Mouse (Mus musculus) olfactory bulb, adult 2 months (tissue): ENCODE data around the gene Gm42372. TPM values are rescaled to one million over a fixed set of nuclear protein-coding genes. Genes with fewer than 3 reads are reported as not detected.

Experiments used
- H3K27ac ChIP-seq: fragments of 200-500 bp; 2 replicates; pipeline ENCODE4 v1.5.1; 2012; ENCODE audit warnings: low read depth, low read length; ENCODE audit not compliant: insufficient read depth
- H3K4me1 ChIP-seq: fragments of 200-500 bp; 2 replicates; pipeline ENCODE4 v1.6.1; 2012; ENCODE audit warnings: low read length; ENCODE audit not compliant: control insufficient read depth, insufficient read depth
- H3K4me3 ChIP-seq: fragments of 200-500 bp; 2 replicates; pipeline ENCODE4 v1.5.1; 2012; ENCODE audit warnings: mild to moderate bottlenecking, low read depth, low read length, moderate library complexity; ENCODE audit not compliant: insufficient read depth
- CTCF ChIP-seq: fragments of 200-500 bp; IDR thresholded peaks from 2 replicates; pipeline ENCODE4 v1.5.1; 2012; ENCODE audit warnings: low read depth, mild to moderate bottlenecking, low read length, moderate library complexity; ENCODE audit not compliant: insufficient read depth
- POLR2A ChIP-seq: fragments of 200-500 bp; IDR thresholded peaks from 2 replicates; pipeline ENCODE4 v1.6.1; 2012; ENCODE audit warnings: mild to moderate bottlenecking, low read depth, low read length, moderate library complexity; ENCODE audit not compliant: insufficient read depth
- WGBS: fragments of 180-500 bp; shearing (Covaris S2); methylation state at CpG from one replicate; pipeline ENCODE4 v1.1.7; 2018; 5-methylcytosine and 5-hydroxymethylcytosine counted together
- polyA plus RNA-seq: library from polyadenylated mRNA; stranded (reverse); fragments of >200 nt; gene quantifications from 2 replicates; pipeline ENCODE4 v1.2.4, GENCODE M21; 2012; ENCODE audit warnings: low replicate concordance; ENCODE audit not compliant: missing spikeins, insufficient read depth, insufficient read length

Gm42372 gene
- polyA plus RNA-seq, 1 experiment: not detected

GRCm38 (mm10) chr7:17011909-17012590 lies 29.2 kb downstream of the Gm42372 start:
- H3K4me1 ChIP-seq: peaks cover 13% of the 10 kb centered on the region
- no peak overlapping the region for H3K4me3 ChIP-seq
- TF ChIP-seq POLR2A (no peak), CTCF (no peak)
- WGBS: 91% methylated on average over 7 of the region's 7 CpGs
- H3K27ac ChIP-seq: no peak overlapping the region

- TF ChIP-seq POLR2A: no peak
- no peak for TF ChIP-seq CTCF
- WGBS: 79% methylated on average over 6 of the region's 6 CpGs
- peaks cover 20% of the 10 kb centered on the region for H3K4me1 ChIP-seq
- no peak overlapping the region for H3K4me3 ChIP-seq
- H3K27ac ChIP-seq: no peak overlapping the region
These were observed 32.5 kb downstream of the Gm42372 start for GRCm38 (mm10) chr7:17015381-17015780.

- WGBS: 8% methylated on average over 1 of the region's 1 CpGs
- H3K27ac ChIP-seq: peak overlapping the region; percentile 87
- no peak overlapping the region for H3K4me3 ChIP-seq
- TF ChIP-seq CTCF: no peak; the same call in 1 of the 2 replicates
- TF ChIP-seq POLR2A: 0 out of 2 replicates have a peak, but pooled peaks have one; percentile 13
- peaks cover 25% of the 10 kb centered on the region for H3K4me1 ChIP-seq
These were observed 34.1 kb downstream of the Gm42372 start for GRCm38 (mm10) chr7:17017036-17017435.

- TF ChIP-seq POLR2A: no peak
- TF ChIP-seq CTCF: no peak
- Histone ChIP-seq H3K27ac (peak overlapping the region; percentile 87), H3K4me3 (no peak overlapping the region), H3K4me1 (peaks cover 34% of the 10 kb centered on the region)
- 57% methylated on average over 2 of the region's 2 CpGs for WGBS
These were observed 35.0 kb downstream of the Gm42372 start for GRCm38 (mm10) chr7:17017921-17018320.

- Histone ChIP-seq H3K27ac (no peak overlapping the region), H3K4me3 (no peak overlapping the region), H3K4me1 (peaks cover 47% of the 10 kb centered on the region)
- TF ChIP-seq POLR2A (no peak), CTCF (no peak)
- WGBS: 87% methylated on average over 7 of the region's 7 CpGs
These were observed 36.7 kb downstream of the Gm42372 start for GRCm38 (mm10) chr7:17019426-17020166.

- no peak overlapping the region for H3K27ac ChIP-seq
- 95% methylated on average over 15 of the region's 15 CpGs for WGBS
- TF ChIP-seq CTCF: no peak
- no peak for TF ChIP-seq POLR2A
These were observed 39.3 kb downstream of the Gm42372 start for GRCm38 (mm10) chr7:17022176-17022575.

GRCm38 (mm10) chr7:17023701-17024100 lies 40.8 kb downstream of the Gm42372 start:
- H3K4me1 ChIP-seq: peaks cover 51% of the 10 kb centered on the region
- H3K4me3 ChIP-seq: no peak overlapping the region
- no peak for TF ChIP-seq POLR2A
- TF ChIP-seq CTCF: no peak
- 73% methylated on average over 4 of the region's 4 CpGs for WGBS
- no peak overlapping the region for H3K27ac ChIP-seq

More at GRCm38 (mm10) chr7:17022176-17022575, 39.3 kb downstream of the Gm42372 start:
- H3K4me1 ChIP-seq: peaks cover 57% of the 10 kb centered on the region
- no peak overlapping the region for H3K4me3 ChIP-seq

- Histone ChIP-seq H3K4me1 (peaks cover 51% of the 10 kb centered on the region), H3K27ac (no peak overlapping the region), H3K4me3 (no peak overlapping the region)
- TF ChIP-seq POLR2A: no peak
- no peak for TF ChIP-seq CTCF
- WGBS: 69% methylated on average over 6 of the region's 6 CpGs
These were observed 41.3 kb downstream of the Gm42372 start for GRCm38 (mm10) chr7:17024141-17024540.

GRCm38 (mm10) chr7:17024814-17025504 lies 42.1 kb downstream of the Gm42372 start:
- TF ChIP-seq CTCF (no peak), POLR2A (0 out of 2 replicates have a peak, but pooled peaks have one; percentile 14)
- Histone ChIP-seq H3K27ac (no peak overlapping the region), H3K4me1 (peaks cover 51% of the 10 kb centered on the region), H3K4me3 (no peak overlapping the region)
- 53% methylated on average over 10 of the region's 10 CpGs for WGBS
